Mouse (Mus musculus) hindbrain, embryonic 10.5 days (tissue): ENCODE data around the gene Slc43a1. TPM values are rescaled to one million over a fixed set of nuclear protein-coding genes. Genes with fewer than 3 reads are reported as not detected.
A peak's percentile ranks its signal among the peaks of the same experiment; 100 is the strongest.

Experiments used
- DNase-seq: peaks from one replicate; pipeline ENCODE4 v3.0.0-alpha.2; 2017; ENCODE audit warnings: low spot score
- H3K27ac ChIP-seq: fragments of 300-500 bp; sonication (generic); 2 replicates; pipeline ENCODE4 v1.5.1; 2016; ENCODE audit warnings: mild to moderate bottlenecking, moderate library complexity
- H3K27me3 ChIP-seq: fragments of 300-500 bp; sonication (generic); 2 replicates; pipeline ENCODE4 v1.6.1; 2016; ENCODE audit warnings: mild to moderate bottlenecking; ENCODE audit not compliant: poor library complexity, insufficient read depth, severe bottlenecking
- H3K36me3 ChIP-seq: fragments of 300-500 bp; sonication (generic); 2 replicates; pipeline ENCODE4 v1.6.1; 2016; ENCODE audit warnings: mild to moderate bottlenecking, moderate library complexity
- H3K4me1 ChIP-seq: fragments of 300-500 bp; sonication (generic); replicated peaks from 2 replicates; pipeline ENCODE4 v1.6.1; 2016; ENCODE audit warnings: mild to moderate bottlenecking
- H3K4me3 ChIP-seq: fragments of 300-500 bp; sonication (generic); 2 replicates; pipeline ENCODE4 v1.5.1; 2016; ENCODE audit warnings: mild to moderate bottlenecking, moderate library complexity
- H3K9me3 ChIP-seq: fragments of 300-500 bp; sonication (generic); 2 replicates; pipeline ENCODE4 v1.6.1; 2016; ENCODE audit warnings: mild to moderate bottlenecking, moderate library complexity
- WGBS: fragments of 180-500 bp; shearing (Covaris S2); methylation state at CpG from one replicate; pipeline ENCODE4 v1.1.7; 2016; 5-methylcytosine and 5-hydroxymethylcytosine counted together
- polyA plus RNA-seq: library from polyadenylated mRNA; unstranded; fragments of >200 nt; fragmentation: Nextera tagmentation; extraction: Ambion mirVana; gene quantifications from 2 replicates; pipeline ENCODE4 v1.2.1, GENCODE M21; 2016

Slc43a1 gene
- polyA plus RNA-seq, 1 experiment from 2014 or later, result 23.1 TPM

DNA sequence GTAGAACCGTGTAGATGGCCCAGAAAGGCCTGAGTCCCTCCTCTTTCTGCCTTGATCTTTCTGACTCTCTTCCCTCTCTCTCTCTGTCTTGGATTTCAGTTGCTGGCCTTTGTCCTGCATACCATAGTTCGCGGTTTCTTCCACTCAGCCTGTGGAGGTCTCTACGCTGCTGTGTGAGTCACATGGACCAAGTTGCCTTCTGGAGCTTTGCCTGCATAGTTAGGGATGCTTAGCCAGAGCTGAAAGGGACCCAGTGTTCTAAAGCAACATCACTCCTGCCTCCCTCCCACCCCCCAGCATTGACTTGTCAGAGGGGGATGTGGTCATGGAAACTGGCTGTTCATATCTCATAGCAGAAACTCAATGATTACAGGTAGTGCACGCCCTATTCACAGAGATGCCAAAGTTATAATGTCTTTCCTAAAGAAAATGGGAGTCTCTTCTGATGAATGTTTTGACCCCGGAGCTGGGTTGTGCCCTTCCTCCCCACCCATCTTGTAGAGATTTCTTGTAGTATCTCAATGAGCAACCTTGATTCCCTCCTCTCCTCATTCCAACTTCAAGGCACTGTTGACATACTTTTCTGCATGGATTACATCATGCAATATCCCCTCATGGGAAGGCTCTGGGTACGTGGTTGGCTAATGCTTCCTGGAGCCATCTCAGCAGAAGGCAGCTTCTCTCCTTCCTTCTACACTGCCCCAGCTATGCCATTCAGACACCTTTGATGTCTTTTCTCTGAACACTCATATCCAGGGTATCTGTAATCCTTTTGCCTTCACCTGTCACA, 21.5 kb downstream of the Slc43a1 start:
- peaks cover 4% of the 10 kb centered on the region; the same call in 1 of the 2 replicates for H3K27me3 ChIP-seq
- no peak for DNase-seq
- H3K36me3 ChIP-seq, result peaks cover 83% of the 10 kb centered on the region
- 93% methylated on average over 7 of the region's 7 CpGs for WGBS
- H3K4me3 ChIP-seq, result no peak overlapping the region
- no peaks in the 10 kb centered on the region for H3K4me1 ChIP-seq
- no peak overlapping the region for H3K27ac ChIP-seq
- no peaks in the 10 kb centered on the region for H3K9me3 ChIP-seq

- Histone ChIP-seq H3K9me3 (no peaks in the 10 kb centered on the region), H3K36me3 (peaks cover 71% of the 10 kb centered on the region), H3K27me3 (peaks cover 16% of the 10 kb centered on the region), H3K27ac (no peak overlapping the region), H3K4me3 (no peak overlapping the region), H3K4me1 (peaks cover 12% of the 10 kb centered on the region)
- no peak for DNase-seq
- 85% methylated on average over 3 of the region's 3 CpGs for WGBS
Measured at GRCm38 (mm10) chr2:84861430-84861829, 22.8 kb downstream of the Slc43a1 start.

- Histone ChIP-seq H3K27me3 (peaks cover 24% of the 10 kb centered on the region), H3K9me3 (no peaks in the 10 kb centered on the region), H3K36me3 (peaks cover 63% of the 10 kb centered on the region), H3K27ac (no peak overlapping the region), H3K4me1 (peaks cover 16% of the 10 kb centered on the region), H3K4me3 (no peak overlapping the region)
- WGBS, result 82% methylated on average over 3 of the region's 3 CpGs
- DNase-seq, result no peak
Measured at GRCm38 (mm10) chr2:84862231-84862630, 23.6 kb downstream of the Slc43a1 start.

- Histone ChIP-seq H3K27me3 (peaks cover 61% of the 10 kb centered on the region), H3K36me3 (peaks cover 29% of the 10 kb centered on the region), H3K9me3 (0 out of 2 replicates have a peak, but pooled peaks cover 2% of the 10 kb centered on the region), H3K27ac (peak overlapping the region; percentile 76), H3K4me1 (peaks cover 16% of the 10 kb centered on the region), H3K4me3 (peak overlapping the region; percentile 56)
- DNase-seq, result peak; percentile 76
- under 1% methylated on average over 47 of the region's 47 CpGs for WGBS
Measured at GRCm38 (mm10) chr2:84865616-84866571, 27.2 kb downstream of the Slc43a1 start.

- WGBS, result 8% methylated on average over 5 of the region's 5 CpGs
- H3K9me3 ChIP-seq, result 0 out of 2 replicates have a peak, but pooled peaks cover 2% of the 10 kb centered on the region
- H3K36me3 ChIP-seq, result peaks cover 2% of the 10 kb centered on the region; the same call in 1 of the 2 replicates
- peak; percentile 79 for DNase-seq
- H3K27ac ChIP-seq, result no peak overlapping the region
- peaks cover 29% of the 10 kb centered on the region for H3K4me1 ChIP-seq
- H3K27me3 ChIP-seq, result peaks cover 87% of the 10 kb centered on the region
- H3K4me3 ChIP-seq, result no peak overlapping the region
Measured at GRCm38 (mm10) chr2:84868521-84868943, 29.9 kb downstream of the Slc43a1 start.

DNA sequence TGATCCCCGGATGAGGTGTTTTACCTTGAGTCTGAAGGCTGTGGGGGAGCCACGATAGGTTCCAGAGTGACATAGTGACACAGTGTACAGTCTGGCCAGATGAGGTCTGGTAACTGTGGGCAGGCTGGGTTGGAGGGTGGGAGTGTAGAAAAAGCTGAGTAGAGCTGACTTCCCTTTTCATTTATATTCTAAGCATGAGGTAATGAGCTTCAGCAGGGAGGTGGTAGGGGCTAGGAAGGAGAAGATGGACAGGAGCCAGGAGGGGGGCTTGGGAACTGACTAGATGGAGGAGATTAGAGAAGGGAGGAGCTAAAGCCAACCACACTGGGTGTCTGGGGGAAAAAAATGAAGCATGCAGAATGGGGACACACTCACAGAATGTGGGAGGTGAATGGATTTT, 30.3 kb downstream of the Slc43a1 start:
- Histone ChIP-seq H3K9me3 (0 out of 2 replicates have a peak, but pooled peaks cover 2% of the 10 kb centered on the region), H3K4me1 (peaks cover 29% of the 10 kb centered on the region), H3K36me3 (no peaks in the 10 kb centered on the region), H3K27me3 (peaks cover 92% of the 10 kb centered on the region), H3K27ac (no peak overlapping the region), H3K4me3 (no peak overlapping the region)
- DNase-seq, result no peak
- 77% methylated on average over 2 of the region's 2 CpGs for WGBS

GRCm38 (mm10) chr2:84870623-84871160, 32.0 kb downstream of the Slc43a1 start:
- Histone ChIP-seq H3K27me3 (peaks cover 100% of the 10 kb centered on the region), H3K9me3 (0 out of 2 replicates have a peak, but pooled peaks cover 2% of the 10 kb centered on the region), H3K27ac (no peak overlapping the region), H3K36me3 (no peaks in the 10 kb centered on the region), H3K4me3 (no peak overlapping the region), H3K4me1 (peaks cover 24% of the 10 kb centered on the region)
- DNase-seq, result peak; percentile 15
- WGBS, result 64% methylated on average over 4 of the region's 4 CpGs

DNA sequence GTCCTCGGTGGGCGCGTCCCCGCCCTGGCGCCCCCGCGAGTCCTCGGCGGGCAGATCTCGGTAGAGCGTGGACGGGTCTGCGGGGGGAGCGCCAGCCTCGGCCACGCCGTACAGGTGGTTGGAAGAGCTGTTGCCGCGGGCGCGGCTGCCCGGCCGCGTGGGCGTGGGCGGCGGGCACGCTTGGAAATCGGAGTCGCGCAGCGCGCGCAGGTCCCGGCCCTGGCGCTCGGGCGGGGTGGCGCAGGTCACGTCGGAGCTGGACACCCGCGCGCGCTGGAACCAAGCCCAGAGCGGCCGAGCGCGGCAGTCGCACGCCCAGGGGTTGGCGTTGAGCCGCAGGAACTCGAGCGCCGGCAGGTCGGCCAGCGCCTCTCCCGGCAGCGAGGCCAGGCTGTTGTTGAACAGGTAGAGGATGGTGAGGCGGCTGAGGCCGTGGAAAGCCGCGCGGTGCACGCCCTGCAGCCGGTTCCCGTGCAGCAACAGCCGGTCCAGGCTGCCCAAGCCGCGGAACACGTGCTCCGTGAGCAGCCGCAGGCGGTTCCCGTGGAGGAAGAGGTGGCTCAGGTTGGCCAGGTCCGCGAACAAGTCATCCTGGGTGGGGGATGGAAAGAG, 33.6 kb downstream of the Slc43a1 start:
- Histone ChIP-seq H3K27me3 (peaks cover 99% of the 10 kb centered on the region), H3K4me1 (peaks cover 13% of the 10 kb centered on the region), H3K27ac (peak overlapping the region; percentile 25), H3K9me3 (0 out of 2 replicates have a peak, but pooled peaks cover 2% of the 10 kb centered on the region), H3K4me3 (peak overlapping the region; percentile 53), H3K36me3 (no peaks in the 10 kb centered on the region)
- 1% methylated on average over 78 of the region's 78 CpGs for WGBS
- peak; percentile 47 for DNase-seq

DNA sequence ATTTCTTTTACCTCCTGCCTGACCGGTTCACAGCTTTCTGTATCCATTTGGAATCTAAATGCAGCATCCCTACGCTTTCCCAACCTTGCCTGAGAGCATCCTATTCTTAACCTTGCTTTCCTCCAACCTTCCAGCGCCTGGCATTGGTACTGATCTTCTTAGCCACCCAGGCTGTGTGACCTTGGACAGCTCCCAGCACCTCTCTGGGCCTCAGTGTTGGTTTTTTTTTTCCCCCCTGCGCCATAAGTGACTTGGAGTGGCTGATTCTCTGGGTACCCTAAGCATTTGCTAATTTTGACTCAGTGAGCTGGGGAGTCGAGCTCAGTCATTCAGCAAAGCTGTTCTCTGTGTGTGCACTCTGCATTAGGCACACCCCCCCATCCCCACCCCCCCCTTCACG, 37.2 kb downstream of the Slc43a1 start:
- WGBS, result 56% methylated on average over 6 of the region's 6 CpGs
- H3K4me1 ChIP-seq, result peaks cover 13% of the 10 kb centered on the region
- no peak overlapping the region for H3K4me3 ChIP-seq
- no peak for DNase-seq
- H3K27ac ChIP-seq, result no peak overlapping the region
- peaks cover 80% of the 10 kb centered on the region for H3K27me3 ChIP-seq
- no peaks in the 10 kb centered on the region for H3K9me3 ChIP-seq
- no peaks in the 10 kb centered on the region for H3K36me3 ChIP-seq

GRCm38 (mm10) chr2:84880590-84880989, 41.9 kb downstream of the Slc43a1 start:
- WGBS, result 77% methylated on average over 8 of the region's 8 CpGs
- H3K9me3 ChIP-seq, result no peaks in the 10 kb centered on the region
- no peak overlapping the region for H3K27ac ChIP-seq
- H3K27me3 ChIP-seq, result peaks cover 80% of the 10 kb centered on the region
- H3K4me1 ChIP-seq, result peaks cover 29% of the 10 kb centered on the region
- DNase-seq, result no peak
- H3K4me3 ChIP-seq, result no peak overlapping the region
- no peaks in the 10 kb centered on the region for H3K36me3 ChIP-seq

DNA sequence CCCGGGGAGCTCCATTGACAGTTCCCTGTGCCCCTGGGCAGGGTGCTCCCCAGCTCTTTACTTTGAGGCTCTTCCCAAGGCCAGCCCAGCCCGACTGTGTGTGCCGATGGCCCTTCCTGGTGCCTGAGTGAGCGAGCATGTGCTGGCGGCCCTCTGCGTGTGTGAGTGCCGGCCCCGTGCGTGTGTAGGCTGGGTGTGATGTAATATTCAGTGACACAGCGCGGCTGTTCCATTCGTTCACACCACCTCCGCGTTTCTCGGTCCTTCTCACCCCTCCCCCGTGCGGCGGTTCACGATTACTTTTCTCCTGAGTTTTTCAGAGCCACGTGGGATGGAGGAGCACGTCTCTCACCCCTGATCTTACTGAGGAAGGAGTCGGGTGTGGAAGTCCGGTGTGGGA, 44.0 kb downstream of the Slc43a1 start:
- no peaks in the 10 kb centered on the region for H3K36me3 ChIP-seq
- H3K9me3 ChIP-seq, result no peaks in the 10 kb centered on the region
- 12% methylated on average over 23 of the region's 23 CpGs for WGBS
- peak; percentile 20 for DNase-seq
- peaks cover 49% of the 10 kb centered on the region for H3K4me1 ChIP-seq
- peak overlapping the region; percentile 40; the same call in 1 of the 2 replicates for H3K4me3 ChIP-seq
- H3K27ac ChIP-seq, result no peak overlapping the region
- H3K27me3 ChIP-seq, result peaks cover 85% of the 10 kb centered on the region

- 8% methylated on average over 6 of the region's 6 CpGs for WGBS
- DNase-seq, result peak; percentile 27
- H3K4me3 ChIP-seq, result peak overlapping the region; percentile 40
- no peaks in the 10 kb centered on the region for H3K36me3 ChIP-seq
- H3K9me3 ChIP-seq, result no peaks in the 10 kb centered on the region
- H3K27me3 ChIP-seq, result peaks cover 87% of the 10 kb centered on the region
- peak overlapping the region; percentile 30; the same call in 1 of the 2 replicates for H3K27ac ChIP-seq
- H3K4me1 ChIP-seq, result peaks cover 54% of the 10 kb centered on the region
Measured at GRCm38 (mm10) chr2:84883084-84883483, 44.4 kb downstream of the Slc43a1 start.
